Mouse (Mus musculus) G1E (cell line): ENCODE measurements around the gene Brinp3. TPM values are rescaled to one million over a fixed set of nuclear protein-coding genes. Genes with fewer than 3 reads are reported as not detected.

Source experiments
- ATAC-seq: 2 replicates; pipeline ENCODE4 v1.8.0; 2016; ENCODE audit warnings: mild to moderate bottlenecking; ENCODE audit not compliant: insufficient number of reproducible peaks, poor library complexity, low FRiP score, severe bottlenecking; ENCODE audit errors: extremely low read depth
- DNase-seq: peaks from one replicate; pipeline ENCODE4 v3.0.0; 2012; ENCODE audit warnings: low spot score
- H3K27me3 ChIP-seq: 2 replicates; pipeline ENCODE4 v1.6.1; 2012; ENCODE audit warnings: mild to moderate bottlenecking, low read length, inconsistent platforms; ENCODE audit not compliant: insufficient read depth
- H3K36me3 ChIP-seq: replicated peaks from 2 replicates; pipeline ENCODE3; 2012; ENCODE audit warnings: mild to moderate bottlenecking, inconsistent platforms
- H3K4me1 ChIP-seq: 2 replicates; pipeline ENCODE4 v1.6.1; 2012; ENCODE audit warnings: low read depth, low read length, inconsistent platforms, mixed read lengths; ENCODE audit not compliant: insufficient read depth
- H3K4me3 ChIP-seq: 2 replicates; pipeline ENCODE4 v1.5.1; 2012; ENCODE audit warnings: low read depth, mild to moderate bottlenecking, inconsistent platforms, low read length, moderate library complexity, mixed read lengths
- H3K9me3 ChIP-seq: replicated peaks from 2 replicates; pipeline ENCODE4 v1.6.1; 2012; ENCODE audit warnings: inconsistent platforms
- CTCF ChIP-seq: IDR thresholded peaks from 2 replicates; pipeline ENCODE4 v1.5.1; 2012; ENCODE audit warnings: low read depth, low read length, inconsistent platforms, mixed read lengths
- GATA1 ChIP-seq: IDR thresholded peaks from 2 replicates; pipeline ENCODE4 v1.6.1; 2012; ENCODE audit warnings: borderline replicate concordance, low read length, inconsistent platforms, mixed read lengths
- GATA2 ChIP-seq: IDR thresholded peaks from 2 replicates; pipeline ENCODE4 v1.6.1; 2012; ENCODE audit warnings: low read depth, low read length, inconsistent platforms, borderline replicate concordance
- POLR2AphosphoS5 ChIP-seq: IDR thresholded peaks from 2 replicates; pipeline ENCODE4 v1.6.1; 2012; ENCODE audit warnings: low read depth, low read length, inconsistent platforms; ENCODE audit not compliant: insufficient replicate concordance
- TAL1 ChIP-seq: conservative IDR thresholded peaks from 2 replicates; pipeline ENCODE4 v1.6.1; 2012; ENCODE audit warnings: low read depth, low read length, inconsistent platforms, mixed read lengths
- polyA plus RNA-seq: library from polyadenylated mRNA; stranded (reverse); fragments of >175 nt; gene quantifications from 2 replicates; pipeline ENCODE4 v1.2.3, GENCODE M21; 2012
- total RNA-seq, 2 experiments: library from RNA; stranded (forward) in 1 of 2; stranded (reverse) in 1 of 2; fragments of 200-1000 nt in 1 of 2; fragments of >200 nt in 1 of 2; fragmentation: Nextera tagmentation in 1 of 2; gene quantifications; 2 replicates each; pipeline ENCODE4 v1.2.3; 2014 to 2017

Brinp3 gene
- total and polyA plus RNA-seq, 3 experiments: 0.22 TPM; not detected in 2

DNA sequence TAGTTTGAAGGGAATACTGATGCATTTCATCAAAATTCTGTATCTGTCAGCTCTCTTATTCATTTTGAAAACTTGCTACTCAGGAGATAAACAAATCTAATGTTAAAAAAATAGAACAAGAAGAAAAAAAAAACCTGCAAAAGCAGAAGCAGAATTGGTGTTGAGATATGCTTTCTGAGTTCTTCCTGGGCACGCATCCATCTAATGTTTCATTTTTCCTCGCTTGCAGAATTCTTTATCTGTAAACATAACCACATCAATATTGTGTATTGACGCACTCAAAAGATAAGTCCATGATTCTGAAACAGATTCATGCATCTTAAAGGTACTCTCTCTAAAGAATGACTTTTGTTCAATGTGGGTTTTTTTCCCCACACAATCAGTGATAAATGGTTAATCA is 354.3 kb downstream of the Brinp3 start:
- H3K4me3 ChIP-seq: no peak overlapping the region
- no peaks in the 10 kb centered on the region for H3K27me3 ChIP-seq
- peaks cover 7% of the 10 kb centered on the region for H3K9me3 ChIP-seq
- TF ChIP-seq GATA2: no peak
- DNase-seq (no peak), ATAC-seq (no peak)
- H3K4me1 ChIP-seq: no peaks in the 10 kb centered on the region
- H3K36me3 ChIP-seq: no peaks in the 10 kb centered on the region

DNA sequence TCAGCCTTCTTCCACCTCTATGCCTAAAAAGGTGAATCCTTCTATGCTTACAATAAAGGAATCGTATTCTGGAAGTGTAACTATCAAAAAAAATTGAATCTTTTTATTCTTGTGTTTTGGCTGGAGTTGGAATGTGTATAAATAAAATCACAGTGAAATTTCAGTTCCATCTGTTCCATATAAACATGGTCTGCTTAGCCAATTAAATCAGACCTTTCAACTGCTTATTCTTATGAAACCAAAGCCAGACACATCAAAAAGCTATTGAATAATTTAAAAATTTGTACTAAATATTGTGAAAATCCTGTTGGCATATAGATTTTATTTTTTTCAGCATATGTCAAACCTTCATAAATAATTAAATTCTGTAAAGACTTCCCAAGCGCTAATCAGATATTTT is 355.6 kb downstream of the Brinp3 start:
- Histone ChIP-seq H3K4me1 (no peaks in the 10 kb centered on the region), H3K4me3 (no peak overlapping the region), H3K9me3 (peaks cover 7% of the 10 kb centered on the region), H3K36me3 (no peaks in the 10 kb centered on the region), H3K27me3 (no peaks in the 10 kb centered on the region)
- ATAC-seq (no peak), DNase-seq (no peak)
- TF ChIP-seq GATA1 (no peak), POLR2AphosphoS5 (no peak), GATA2 (no peak), CTCF (no peak), TAL1 (no peak)

DNA sequence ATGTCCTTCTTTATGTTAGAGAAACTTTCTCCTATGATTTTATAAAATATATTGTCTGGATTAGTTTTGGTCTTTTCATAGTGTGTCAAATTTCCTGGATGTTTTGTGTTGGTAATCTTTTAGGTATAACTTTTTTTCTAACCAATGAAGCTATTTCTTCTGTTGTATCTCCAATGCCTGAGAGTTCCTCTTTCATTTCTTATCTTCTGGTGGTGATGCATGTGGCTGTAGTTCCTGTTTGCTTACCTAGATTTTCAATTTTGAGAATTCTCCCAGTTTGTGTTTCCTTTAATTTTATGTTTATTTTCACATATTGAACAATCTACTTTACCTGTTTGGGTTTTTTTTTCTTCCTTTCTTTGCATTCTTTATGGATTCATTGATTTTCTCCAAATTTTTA is 404.1 kb downstream of the Brinp3 start:
- Histone ChIP-seq H3K36me3 (no peaks in the 10 kb centered on the region), H3K27me3 (no peaks in the 10 kb centered on the region), H3K9me3 (peaks cover 21% of the 10 kb centered on the region), H3K4me1 (no peaks in the 10 kb centered on the region), H3K4me3 (no peak overlapping the region)
- TF ChIP-seq POLR2AphosphoS5 (no peak), GATA2 (no peak), GATA1 (no peak), TAL1 (no peak), CTCF (no peak)
- ATAC-seq (no peak), DNase-seq (no peak)

DNA sequence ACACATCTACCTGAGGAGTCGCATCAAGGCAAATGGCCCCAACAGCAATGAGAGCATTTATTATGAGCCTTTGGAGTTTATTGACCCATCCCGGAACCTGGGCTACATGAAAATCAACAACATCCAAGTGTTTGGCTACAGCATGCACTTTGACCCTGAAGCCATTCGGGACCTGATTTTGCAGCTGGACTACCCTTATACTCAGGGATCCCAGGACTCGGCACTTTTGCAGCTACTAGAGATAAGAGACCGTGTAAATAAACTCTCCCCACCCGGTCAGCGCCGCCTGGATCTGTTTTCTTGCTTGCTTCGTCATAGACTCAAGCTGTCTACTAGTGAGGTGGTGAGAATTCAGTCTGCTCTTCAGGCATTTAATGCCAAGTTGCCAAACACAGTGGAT is 407.1 kb downstream of the Brinp3 start:
- peaks cover 21% of the 10 kb centered on the region for H3K9me3 ChIP-seq
- H3K4me3 ChIP-seq: no peak overlapping the region
- DNase-seq: no peak
- H3K4me1 ChIP-seq: no peaks in the 10 kb centered on the region
- H3K27me3 ChIP-seq: no peaks in the 10 kb centered on the region
- no peak for ATAC-seq
- no peaks in the 10 kb centered on the region for H3K36me3 ChIP-seq
- TF ChIP-seq GATA1 (no peak), CTCF (no peak), POLR2AphosphoS5 (no peak), GATA2 (no peak), TAL1 (no peak)

DNA sequence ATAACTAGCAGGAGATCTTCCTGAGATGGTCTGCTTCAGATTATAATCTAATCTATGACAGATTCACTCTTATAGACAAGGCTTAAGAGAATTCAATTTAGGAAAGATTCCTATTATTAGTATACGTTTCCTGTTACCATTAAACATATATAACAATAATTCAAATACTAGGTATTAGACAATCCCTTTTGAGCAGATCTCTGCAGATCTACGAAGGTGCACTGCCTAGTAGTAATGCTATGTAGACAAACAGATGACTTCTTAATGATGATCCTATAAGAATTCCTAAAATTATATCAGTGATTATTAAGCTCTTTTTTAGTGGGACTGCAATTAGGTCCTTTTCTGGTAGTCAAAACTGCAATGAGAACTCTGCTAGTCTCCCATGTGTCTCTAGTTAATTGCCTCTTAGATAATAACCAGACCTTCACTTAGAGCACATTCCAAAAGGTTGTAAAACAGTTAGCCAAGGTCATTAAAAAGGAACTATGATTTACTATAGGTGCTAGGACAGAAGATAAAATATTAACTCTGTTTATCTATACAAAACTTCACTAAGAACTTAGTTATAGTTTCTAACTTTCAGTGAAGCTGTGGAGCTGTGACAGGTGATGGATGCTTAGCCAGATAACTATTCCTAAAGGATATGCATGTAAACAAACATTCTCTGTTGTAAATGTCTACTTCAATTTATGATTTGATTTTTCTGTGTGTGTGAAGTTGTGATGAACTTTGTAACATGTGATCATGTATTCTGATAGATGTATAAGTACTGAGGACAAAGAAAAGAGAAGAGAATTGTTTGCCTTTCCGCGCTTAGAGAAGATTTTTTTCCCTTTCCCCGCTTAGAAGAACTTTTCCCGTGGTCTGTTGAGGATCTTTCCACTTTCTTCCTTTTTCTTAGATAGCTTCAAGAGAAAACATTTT is 445.2 kb downstream of the Brinp3 start:
- TF ChIP-seq POLR2AphosphoS5: no peak
- no peak for TF ChIP-seq GATA2
- TF ChIP-seq CTCF: no peak
- TF ChIP-seq TAL1: no peak
- no peak for TF ChIP-seq GATA1
- Histone ChIP-seq H3K4me3 (no peak overlapping the region), H3K36me3 (no peaks in the 10 kb centered on the region), H3K9me3 (no peaks in the 10 kb centered on the region), H3K27me3 (no peaks in the 10 kb centered on the region), H3K4me1 (no peaks in the 10 kb centered on the region)
- DNase-seq: no peak
- no peak for ATAC-seq
